Mouse (Mus musculus): ENCODE results near the gene Atg9a. TPM values are rescaled to one million over a fixed set of nuclear protein-coding genes. Genes with fewer than 3 reads are reported as not detected.

The Atg9a gene
- polyA plus RNA-seq, 1 experiment from 2014 or later = 33.9 TPM

- H3K9ac ChIP-seq = no peak overlapping the region
- ATAC-seq (ENCODE audit: insufficient number of reproducible peaks, low FRiP score, low TSS enrichment, low read depth) = no peak
- H3K4me2 ChIP-seq = no peak overlapping the region
- H3K27ac ChIP-seq = no peak overlapping the region
- 60% methylated on average over 3 of the region's 3 CpGs for WGBS
- H3K4me1 ChIP-seq = no peaks in the 10 kb centered on the region
- H3K4me3 ChIP-seq = no peak overlapping the region
- H3K27me3 ChIP-seq = no peaks in the 10 kb centered on the region
- H3K9me3 ChIP-seq = no peaks in the 10 kb centered on the region
- no peaks in the 10 kb centered on the region for H3K36me3 ChIP-seq
Observed at GRCm38 (mm10) chr1:75155837-75156236, 36.2 kb downstream of the Atg9a start.

GRCm38 (mm10) chr1:75148727-75149126, 43.3 kb downstream of the Atg9a start:
- no peak overlapping the region for H3K9ac ChIP-seq
- no peaks in the 10 kb centered on the region for H3K9me3 ChIP-seq
- H3K27me3 ChIP-seq = no peaks in the 10 kb centered on the region
- 89% methylated on average over 4 of the region's 4 CpGs for WGBS
- H3K4me3 ChIP-seq = no peak overlapping the region
- H3K4me1 ChIP-seq = peaks cover 6% of the 10 kb centered on the region
- peaks cover 47% of the 10 kb centered on the region for H3K36me3 ChIP-seq
- no peak overlapping the region for H3K4me2 ChIP-seq
- no peak for ATAC-seq (ENCODE audit: insufficient number of reproducible peaks, low FRiP score, low TSS enrichment, low read depth)
- no peak overlapping the region for H3K27ac ChIP-seq

DNA sequence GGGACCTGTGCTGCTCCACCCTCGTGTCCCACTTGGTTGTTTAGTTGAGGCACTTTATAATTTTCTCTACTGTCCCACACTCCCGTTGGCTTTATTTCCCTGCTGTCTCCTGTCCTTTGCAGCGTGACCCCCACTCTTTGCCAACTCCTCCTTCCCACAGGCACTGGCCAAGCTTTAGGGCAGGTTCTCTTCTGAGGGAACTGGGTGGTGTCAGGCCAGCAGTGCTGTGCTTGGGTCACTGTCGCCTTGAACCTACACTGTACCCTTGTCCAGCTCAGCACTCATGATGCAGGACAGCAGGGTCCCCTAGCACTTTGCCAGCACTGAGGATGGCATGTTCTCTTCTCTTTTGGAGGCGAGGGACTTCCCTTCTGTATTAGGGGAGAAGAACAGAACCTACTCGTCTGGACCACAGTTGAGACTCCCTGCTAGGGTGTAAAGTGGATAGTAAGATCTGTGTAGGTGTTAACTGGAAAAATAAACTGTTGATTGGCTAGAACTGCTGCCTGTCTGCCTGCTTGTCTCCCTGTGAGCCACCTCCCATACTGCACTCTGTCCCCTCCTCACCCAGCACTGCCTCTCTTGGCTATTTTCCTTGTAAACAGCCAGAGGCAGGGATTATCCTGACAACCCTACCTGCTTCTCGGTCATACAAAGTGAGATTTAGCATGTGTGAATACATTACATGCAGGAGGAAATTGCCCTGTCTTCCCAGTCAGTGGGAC, 44.4 kb downstream of the Atg9a start:
- H3K9ac ChIP-seq = no peak overlapping the region
- WGBS = 77% methylated on average over 7 of the region's 7 CpGs
- no peak overlapping the region for H3K4me3 ChIP-seq
- H3K27ac ChIP-seq = no peak overlapping the region
- no peak overlapping the region for H3K4me2 ChIP-seq
- H3K36me3 ChIP-seq = peaks cover 47% of the 10 kb centered on the region
- no peaks in the 10 kb centered on the region for H3K9me3 ChIP-seq
- peaks cover 11% of the 10 kb centered on the region for H3K4me1 ChIP-seq
- H3K27me3 ChIP-seq = no peaks in the 10 kb centered on the region
- ATAC-seq (ENCODE audit: insufficient number of reproducible peaks, low FRiP score, low TSS enrichment, low read depth) = no peak

DNA sequence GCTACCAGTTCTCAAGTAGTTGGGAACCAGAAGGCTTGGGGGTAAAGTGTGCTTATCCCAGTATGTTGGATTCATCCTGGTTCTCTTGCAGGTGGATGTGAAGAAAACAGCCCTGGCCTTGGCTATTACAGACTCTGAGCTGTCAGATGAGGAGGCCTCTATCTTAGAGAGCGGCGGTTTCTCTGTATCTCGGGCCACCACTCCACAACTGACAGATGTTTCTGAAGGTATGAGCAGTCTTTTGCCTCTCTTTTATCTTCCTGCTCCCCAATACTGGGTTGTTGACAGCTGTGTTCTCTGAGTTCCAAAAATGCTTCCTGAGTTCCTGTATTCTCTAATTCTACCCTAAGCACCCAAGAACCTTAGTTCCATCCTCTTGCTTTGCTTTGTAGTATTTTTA, 46.4 kb downstream of the Atg9a start:
- Histone ChIP-seq H3K4me3 (no peak overlapping the region), H3K4me1 (peaks cover 18% of the 10 kb centered on the region), H3K9me3 (no peaks in the 10 kb centered on the region), H3K4me2 (no peak overlapping the region), H3K27me3 (no peaks in the 10 kb centered on the region), H3K27ac (no peak overlapping the region), H3K9ac (no peak overlapping the region), H3K36me3 (peaks cover 47% of the 10 kb centered on the region)
- 92% methylated on average over 3 of the region's 3 CpGs for WGBS
- ATAC-seq (ENCODE audit: insufficient number of reproducible peaks, low FRiP score, low TSS enrichment, low read depth) = no peak

DNA sequence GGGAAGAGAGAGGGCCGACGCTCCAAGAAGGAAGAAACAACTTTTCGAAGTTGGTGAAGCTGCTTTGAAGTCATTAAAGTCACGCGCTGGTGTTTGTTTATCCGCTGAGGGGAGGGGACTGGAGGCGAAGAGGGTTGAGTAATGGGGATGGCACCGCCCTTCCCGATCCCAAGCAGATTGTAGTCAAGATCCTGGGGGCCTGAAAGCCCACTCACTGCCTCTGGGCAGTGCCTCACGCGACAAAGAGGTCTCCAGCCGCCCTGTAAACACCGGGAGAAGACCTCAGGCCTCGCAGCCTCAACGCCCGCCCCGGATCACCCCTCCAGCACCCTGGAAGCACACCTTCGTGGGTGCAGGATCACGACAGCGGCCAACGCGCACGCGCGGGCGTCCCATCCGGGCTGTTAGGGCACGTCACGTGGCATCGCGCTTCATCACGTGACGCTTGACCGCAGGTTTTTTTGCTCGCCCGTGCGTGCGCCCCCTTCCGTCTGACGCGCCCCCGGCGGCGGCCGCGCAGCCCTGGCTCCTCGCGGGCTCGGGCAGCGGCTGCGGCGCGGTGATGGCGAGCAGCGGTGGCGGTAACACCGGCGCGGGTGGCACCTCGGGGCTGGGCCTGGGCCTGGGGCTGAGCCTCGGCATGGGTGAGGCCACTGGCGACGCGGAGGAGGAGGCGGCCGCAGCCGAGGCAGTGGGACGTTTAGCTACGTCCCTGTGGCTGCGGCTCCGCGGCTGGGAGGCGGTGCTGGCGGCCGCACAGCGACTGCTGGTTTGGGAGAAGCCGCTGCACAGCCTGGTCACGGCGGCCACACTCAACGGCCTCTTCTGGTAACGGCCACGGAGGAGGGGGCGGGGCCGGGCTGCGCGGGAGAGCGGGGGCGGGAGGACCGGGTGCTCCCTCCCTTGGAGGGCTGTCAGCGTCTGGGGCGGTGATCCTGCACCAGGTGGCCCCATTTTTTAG, 49.4 kb downstream of the Atg9a start, which contains the start of the genes Cnppd1 and Retreg2:
Gene Cnppd1 (minus strand): TSS at position 411 of the 961 bp plus-strand sequence.
Gene Retreg2 (plus strand): TSS at position 478 of the 961 bp plus-strand sequence.
- Histone ChIP-seq H3K27ac (peak within 1 kb of the TSS; percentile 97), H3K9ac (peak within 1 kb of the TSS; percentile 92), H3K4me3 (peak within 1 kb of the TSS; percentile 97), H3K9me3 (no peaks in the 10 kb centered on the region), H3K4me2 (peak within 1 kb of the TSS; percentile 87), H3K36me3 (peaks cover 57% of the 10 kb centered on the region), H3K4me1 (peaks cover 24% of the 10 kb centered on the region), H3K27me3 (no peaks in the 10 kb centered on the region)
- peak; percentile 83 for ATAC-seq (ENCODE audit: insufficient number of reproducible peaks, low FRiP score, low TSS enrichment, low read depth)
- WGBS = under 1% methylated on average over 90 of the region's 91 CpGs

GRCm38 (mm10) chr1:75141486-75142190, 50.4 kb downstream of the Atg9a start:
- no peaks in the 10 kb centered on the region for H3K27me3 ChIP-seq
- peaks cover 24% of the 10 kb centered on the region for H3K4me1 ChIP-seq
- H3K9ac ChIP-seq = peak overlapping the region; percentile 92
- peaks cover 56% of the 10 kb centered on the region for H3K36me3 ChIP-seq
- peak overlapping the region; percentile 97 for H3K4me3 ChIP-seq
- no peaks in the 10 kb centered on the region for H3K9me3 ChIP-seq
- no peak for ATAC-seq (ENCODE audit: insufficient number of reproducible peaks, low FRiP score, low TSS enrichment, low read depth)
- peak overlapping the region; percentile 97 for H3K27ac ChIP-seq
- WGBS = under 1% methylated on average over 52 of the region's 53 CpGs
- H3K4me2 ChIP-seq = peak overlapping the region; percentile 87

GRCm38 (mm10) chr1:75140601-75141190, 51.3 kb downstream of the Atg9a start:
- H3K4me3 ChIP-seq = peak overlapping the region; percentile 97
- ATAC-seq (ENCODE audit: insufficient number of reproducible peaks, low FRiP score, low TSS enrichment, low read depth) = no peak
- peak overlapping the region; percentile 92 for H3K9ac ChIP-seq
- H3K36me3 ChIP-seq = peaks cover 56% of the 10 kb centered on the region
- H3K4me1 ChIP-seq = peaks cover 24% of the 10 kb centered on the region
- 0 out of 2 replicates have a peak overlapping the region, but pooled peaks have one; percentile 97 for H3K27ac ChIP-seq
- peak overlapping the region; percentile 87 for H3K4me2 ChIP-seq
- 52% methylated on average over 4 of the region's 4 CpGs for WGBS
- no peaks in the 10 kb centered on the region for H3K27me3 ChIP-seq
- H3K9me3 ChIP-seq = no peaks in the 10 kb centered on the region

- Histone ChIP-seq H3K9me3 (no peaks in the 10 kb centered on the region), H3K27ac (no peak overlapping the region), H3K27me3 (no peaks in the 10 kb centered on the region), H3K4me3 (no peak overlapping the region), H3K4me1 (peaks cover 15% of the 10 kb centered on the region), H3K4me2 (no peak overlapping the region), H3K36me3 (peaks cover 47% of the 10 kb centered on the region), H3K9ac (no peak overlapping the region)
- no peak for ATAC-seq (ENCODE audit: insufficient number of reproducible peaks, low FRiP score, low TSS enrichment, low read depth)
- 94% methylated on average over 2 of the region's 2 CpGs for WGBS
Observed at GRCm38 (mm10) chr1:75138448-75138847, 53.5 kb downstream of the Atg9a start.

- no peak for ATAC-seq (ENCODE audit: insufficient number of reproducible peaks, low FRiP score, low TSS enrichment, low read depth)
- Histone ChIP-seq H3K4me2 (no peak overlapping the region), H3K4me3 (no peak overlapping the region), H3K27me3 (no peaks in the 10 kb centered on the region), H3K4me1 (peaks cover 13% of the 10 kb centered on the region), H3K27ac (no peak overlapping the region), H3K9me3 (no peaks in the 10 kb centered on the region), H3K36me3 (peaks cover 47% of the 10 kb centered on the region), H3K9ac (no peak overlapping the region)
- WGBS = 55% methylated on average over 3 of the region's 3 CpGs
Observed at GRCm38 (mm10) chr1:75136730-75137129, 55.3 kb downstream of the Atg9a start.

DNA sequence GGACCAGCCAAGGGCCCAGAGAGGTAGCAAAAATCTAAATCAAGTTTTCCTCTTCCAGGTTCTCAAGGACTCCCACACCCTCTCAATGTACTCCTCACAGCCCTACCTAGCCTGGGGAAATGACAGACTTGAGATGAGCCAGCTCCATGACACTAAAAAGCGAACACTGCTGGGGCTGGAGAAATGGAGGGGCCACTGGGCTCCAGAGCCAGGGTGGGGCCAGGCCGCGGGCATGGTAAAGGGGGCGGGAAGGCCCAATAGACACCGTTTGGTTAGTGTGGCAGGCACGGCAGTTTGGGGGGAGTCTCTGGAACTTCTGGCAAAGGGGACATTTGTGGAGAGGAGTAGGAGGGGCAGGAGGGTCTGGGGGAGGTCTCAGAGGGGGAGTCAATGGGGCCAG, 55.7 kb downstream of the Atg9a start:
- Histone ChIP-seq H3K4me2 (no peak overlapping the region), H3K4me1 (peaks cover 12% of the 10 kb centered on the region), H3K27me3 (no peaks in the 10 kb centered on the region), H3K27ac (no peak overlapping the region), H3K4me3 (no peak overlapping the region), H3K36me3 (peaks cover 47% of the 10 kb centered on the region), H3K9me3 (no peaks in the 10 kb centered on the region), H3K9ac (no peak overlapping the region)
- no peak for ATAC-seq (ENCODE audit: insufficient number of reproducible peaks, low FRiP score, low TSS enrichment, low read depth)
- 71% methylated on average over 6 of the region's 6 CpGs for WGBS
